Mouse (Mus musculus) bone marrow, adult 2 months (tissue): ENCODE data around the gene Brd9. TPM values are rescaled to one million over a fixed set of nuclear protein-coding genes. Genes with fewer than 3 reads are reported as not detected.
A peak's percentile ranks its signal among the peaks of the same experiment; 100 is the strongest.

Source experiments
- H3K27ac ChIP-seq: fragments of 200-500 bp; 2 replicates; pipeline ENCODE4 v1.5.1; 2012; ENCODE audit warnings: low read depth, mild to moderate bottlenecking, control low read depth, inconsistent platforms, low read length; ENCODE audit not compliant: control insufficient read depth, poor library complexity, insufficient read depth
- H3K4me1 ChIP-seq: fragments of 200-500 bp; 2 replicates; pipeline ENCODE4 v1.6.1; 2011; ENCODE audit warnings: low read length; ENCODE audit not compliant: control insufficient read depth, insufficient read depth
- H3K4me3 ChIP-seq: fragments of 200-500 bp; replicated peaks from 2 replicates; pipeline ENCODE3; 2011; ENCODE audit warnings: mild to moderate bottlenecking, low read depth, low read length, control low read depth; ENCODE audit not compliant: control insufficient read depth
- CTCF ChIP-seq: fragments of 200-500 bp; IDR thresholded peaks from 2 replicates; pipeline ENCODE4 v1.5.1; 2011; ENCODE audit warnings: low read length, control low read depth; ENCODE audit not compliant: control insufficient read depth, insufficient read depth
- POLR2A ChIP-seq: fragments of 200-500 bp; IDR thresholded peaks from 2 replicates; pipeline ENCODE4 v1.6.1; 2011; ENCODE audit warnings: low read depth, mild to moderate bottlenecking, control low read depth, low read length, borderline replicate concordance; ENCODE audit not compliant: control insufficient read depth
- WGBS: fragments of 180-500 bp; shearing (Covaris S2); methylation state at CpG from one replicate; pipeline ENCODE4 v1.1.7; 2018; 5-methylcytosine and 5-hydroxymethylcytosine counted together
- polyA plus RNA-seq: library from polyadenylated mRNA; stranded (reverse); fragments of >200 nt; gene quantifications from 2 replicates; pipeline ENCODE4 v1.2.4, GENCODE M21; 2011; ENCODE audit warnings: low replicate concordance; ENCODE audit not compliant: missing spikeins, insufficient read depth, insufficient read length

Gene Brd9
- 47.6 and 70.8 TPM in 2 replicates for polyA plus RNA-seq

DNA sequence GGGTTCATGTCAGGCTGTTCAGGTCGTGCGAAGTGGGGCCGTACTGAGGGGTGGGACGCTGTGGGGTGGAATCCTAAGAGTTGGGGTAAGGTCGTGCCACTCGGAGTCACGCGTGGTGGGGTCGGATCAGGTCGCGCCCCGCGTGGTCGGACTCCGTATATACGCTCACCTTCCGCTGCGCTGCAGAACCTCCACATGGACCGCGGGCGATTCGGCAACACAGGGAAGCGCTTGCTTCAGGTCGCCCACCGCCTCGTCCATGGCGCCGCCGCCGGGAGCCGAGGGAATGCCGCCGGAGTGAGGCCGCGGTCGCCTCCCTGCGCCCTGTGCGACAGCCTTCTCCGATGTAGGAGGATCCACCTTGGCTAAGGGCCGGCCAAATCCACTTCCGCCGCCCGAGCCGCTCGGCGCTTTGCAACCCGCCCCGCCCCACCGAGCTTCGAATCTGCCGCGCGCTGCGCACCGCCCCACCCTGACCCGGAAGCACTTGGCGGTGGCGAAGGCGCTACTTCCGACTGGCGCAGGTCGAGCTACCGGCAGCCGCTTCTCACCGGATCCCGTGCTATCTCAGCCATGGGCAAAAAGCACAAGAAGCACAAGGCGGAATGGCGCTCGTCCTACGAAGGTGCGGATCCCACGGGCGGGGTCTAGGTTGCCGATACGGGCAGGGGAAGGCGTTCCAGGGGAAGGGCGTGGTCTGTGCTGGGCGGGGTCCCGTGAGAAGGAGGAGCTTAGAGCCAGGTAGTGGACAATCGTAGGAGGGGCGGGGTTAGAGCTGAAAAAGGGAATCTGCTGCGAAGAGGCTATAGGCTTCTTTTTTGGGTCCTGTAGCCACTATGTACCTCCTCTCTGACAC is at the start of gene Brd9, which contains the start of gene Trip13:
Brd9 (plus strand) TSS at position 491 of the 856 bp plus-strand sequence.
Trip13 (minus strand) TSS at position 464 of the 856 bp plus-strand sequence.
- peak; percentile 55; the same call in 1 of the 2 replicates for TF ChIP-seq POLR2A
- TF ChIP-seq CTCF: no peak
- Histone ChIP-seq H3K4me1 (peaks cover 5% of the 10 kb centered on the region), H3K4me3 (peak within 1 kb of the TSS; percentile 84), H3K27ac (peak within 1 kb of the TSS; percentile 96)
- under 1% methylated on average over 82 of the region's 82 CpGs for WGBS

- Histone ChIP-seq H3K4me3 (no peak overlapping the region), H3K27ac (no peak overlapping the region), H3K4me1 (no peaks in the 10 kb centered on the region)
- no peak for TF ChIP-seq POLR2A
- no peak for TF ChIP-seq CTCF
- WGBS: 54% methylated on average over 6 of the region's 6 CpGs
These were observed 45.0 kb upstream of the Brd9 start for GRCm38 (mm10) chr13:73892493-73893178.

GRCm38 (mm10) chr13:73897561-73897960 is 40.0 kb upstream of the Brd9 start:
- 31% methylated on average over 3 of the region's 3 CpGs for WGBS
- no peak overlapping the region for H3K4me3 ChIP-seq
- H3K4me1 ChIP-seq: no peaks in the 10 kb centered on the region
- H3K27ac ChIP-seq: no peak overlapping the region
- TF ChIP-seq POLR2A (no peak), CTCF (no peak)

- H3K4me1 ChIP-seq: no peaks in the 10 kb centered on the region
- TF ChIP-seq CTCF (no peak), POLR2A (no peak)
- H3K27ac ChIP-seq: no peak overlapping the region
- 85% methylated on average over 5 of the region's 5 CpGs for WGBS
- no peak overlapping the region for H3K4me3 ChIP-seq
These were observed 30.5 kb upstream of the Brd9 start for GRCm38 (mm10) chr13:73907136-73907535.

GRCm38 (mm10) chr13:73907683-73908412 is 29.8 kb upstream of the Brd9 start:
- no peak overlapping the region for H3K27ac ChIP-seq
- WGBS: 48% methylated on average over 2 of the region's 2 CpGs
- no peaks in the 10 kb centered on the region for H3K4me1 ChIP-seq
- no peak overlapping the region for H3K4me3 ChIP-seq
- TF ChIP-seq CTCF (peak; percentile 25; the same call in 1 of the 2 replicates), POLR2A (no peak)

- TF ChIP-seq CTCF (no peak), POLR2A (no peak)
- WGBS: 89% methylated on average over 4 of the region's 4 CpGs
These were observed 24.5 kb upstream of the Brd9 start for GRCm38 (mm10) chr13:73913066-73913465.

DNA sequence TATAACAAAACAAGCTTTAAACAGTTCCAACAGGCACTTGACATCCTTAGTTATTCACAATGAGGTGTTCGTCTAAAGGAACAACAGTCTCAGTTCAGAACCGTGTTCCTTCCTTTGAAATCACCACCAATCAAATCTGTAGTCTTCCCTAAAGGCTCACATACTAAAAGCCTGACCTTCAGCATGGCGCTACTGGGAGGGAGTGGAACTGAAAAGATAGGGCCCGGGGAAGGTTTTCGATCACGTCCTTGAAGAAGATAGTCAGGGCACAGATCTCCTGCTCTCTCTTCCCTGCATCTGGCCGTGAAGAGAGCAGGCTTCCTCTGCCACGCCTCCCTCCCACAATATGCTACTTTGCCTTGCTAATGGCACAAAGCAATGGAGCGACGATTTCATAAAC is 5.4 kb upstream of the Brd9 start:
- TF ChIP-seq POLR2A: no peak
- no peak overlapping the region for H3K27ac ChIP-seq
- H3K4me3 ChIP-seq: no peak overlapping the region
- H3K4me1 ChIP-seq: peaks cover 2% of the 10 kb centered on the region; the same call in 1 of the 2 replicates
- WGBS: 90% methylated on average over 10 of the region's 10 CpGs

More at GRCm38 (mm10) chr13:73913066-73913465, 24.5 kb upstream of the Brd9 start:
- H3K4me1 ChIP-seq: no peaks in the 10 kb centered on the region
- H3K4me3 ChIP-seq: no peak overlapping the region
- no peak overlapping the region for H3K27ac ChIP-seq
